Mouse (Mus musculus) layer of hippocampus, postnatal 14 days (tissue): ENCODE results near the gene Zbtb5. TPM values are rescaled to one million over a fixed set of nuclear protein-coding genes. Genes with fewer than 3 reads are reported as not detected.
"Not testable (repeated sequence)": the region's sequence is repeated elsewhere in the genome, so short reads cannot be mapped to it uniquely, and the experiment has no call there.

Source experiments
- DNase-seq, 2 experiments: peaks; one replicate each; pipeline ENCODE4 v3.0.0; 2021 to 2022; ENCODE audit warnings: low spot score in 2 of 2, mixed read lengths in 1 of 2
- long read RNA-seq, 2 experiments: library from polyadenylated mRNA; stranded (forward); transcript quantifications; one replicate each; pipeline ENCODE4 v2.0.0; 2021
- total RNA-seq, 2 experiments: library from RNA; stranded (reverse); gene quantifications; 2 replicates each; pipeline ENCODE4 v1.2.3; 2021

Zbtb5 gene
- 10 to 100 TPM; 12.1 to 12.7 TPM for total RNA-seq
- long read RNA-seq, experiment 1, full-length matches to known transcripts = 7 of 14 reads
- long read RNA-seq, experiment 1, partial matches to known transcripts = 0 of 14 reads
- long read RNA-seq, experiment 1, other reads (novel, unspliced or antisense) = 7 of 14 reads
- long read RNA-seq, experiment 2, full-length matches to known transcripts = 7 of 11 reads
- long read RNA-seq, experiment 2, partial matches to known transcripts = 0 of 11 reads
- long read RNA-seq, experiment 2, other reads (novel, unspliced or antisense) = 4 of 11 reads

- peak; percentile 98 to 100 for DNase-seq
Measured at GRCm38 (mm10) chr4:45012105-45012975, at the start of gene Zbtb5. Gene Zbtb5 (minus strand): TSS chr4:45012412.

DNA sequence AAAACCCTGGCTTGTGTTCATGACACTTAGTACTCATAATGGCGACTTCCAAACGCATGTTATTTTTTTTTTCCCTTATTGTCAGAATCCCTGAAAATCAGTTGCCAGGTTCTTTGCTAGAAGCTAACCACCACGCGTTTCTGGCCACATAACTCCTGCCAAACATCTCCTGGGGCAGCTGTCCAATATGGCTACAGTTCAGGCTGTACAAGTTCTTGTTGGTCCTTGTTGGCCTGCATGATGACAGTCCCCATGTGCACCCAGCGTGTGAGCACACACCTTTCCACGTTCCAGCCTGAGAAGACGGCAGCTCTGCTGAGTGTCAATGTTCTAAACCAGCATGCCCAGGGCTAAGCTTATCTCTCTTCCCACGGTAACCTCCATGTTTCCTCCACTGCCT, 43.2 kb upstream of the Zbtb5 start:
- DNase-seq = peak in 1 of 2 experiments; percentile 12

GRCm38 (mm10) chr4:45054862-45055261, 42.6 kb upstream of the Zbtb5 start:
- DNase-seq = peak in 1 of 2 experiments; percentile 36

DNA sequence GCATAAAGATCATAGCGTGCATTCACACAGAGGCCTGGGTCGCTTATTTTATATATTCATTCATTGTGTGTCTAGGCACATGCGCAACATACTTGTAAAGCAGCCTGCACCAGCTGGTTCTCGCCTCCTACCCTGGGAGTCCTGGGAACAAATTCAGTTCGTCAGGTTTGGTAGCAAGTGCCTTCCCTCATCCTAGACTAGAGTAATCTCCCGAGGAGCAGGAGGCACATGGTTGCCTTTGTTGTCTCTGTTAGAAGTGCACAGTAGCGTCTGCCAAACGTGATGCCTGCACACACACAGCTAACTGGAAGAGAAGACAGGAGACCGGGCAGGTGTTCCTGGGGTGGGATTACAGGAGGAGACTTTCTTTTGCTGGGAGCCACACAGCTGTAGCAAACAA, 35.7 kb upstream of the Zbtb5 start:
- DNase-seq = peak; percentile 22 to 55

DNA sequence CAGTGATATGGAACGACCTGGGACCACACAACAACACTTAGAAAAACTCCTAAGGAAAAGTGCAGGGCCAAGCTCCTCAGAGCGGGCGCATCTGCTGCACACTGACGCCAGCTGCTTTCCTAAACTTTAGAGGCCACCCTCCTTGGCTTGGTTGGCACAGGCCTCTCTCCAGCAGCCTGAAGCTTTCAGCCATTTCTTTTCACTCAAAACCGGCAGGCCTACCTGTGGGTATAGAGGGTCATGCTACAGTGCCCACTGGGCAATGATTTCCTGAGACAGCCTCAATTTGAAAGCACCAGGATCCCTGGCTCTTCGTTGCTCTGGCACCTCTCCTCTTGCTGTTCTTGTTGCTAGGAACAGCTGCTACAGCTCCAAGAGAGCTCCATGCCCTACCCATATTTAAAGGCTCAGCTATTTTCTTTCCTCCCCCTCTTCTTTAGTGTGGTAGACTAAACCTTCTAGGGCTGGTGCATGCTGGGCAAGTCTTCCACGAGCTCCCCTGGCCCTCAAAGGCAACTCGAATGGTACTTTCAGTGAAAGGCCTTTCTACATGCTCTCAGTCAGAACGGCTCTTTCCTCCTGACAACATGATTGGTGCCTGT, 35.2 kb upstream of the Zbtb5 start:
- peak in 1 of 2 experiments; percentile 12 for DNase-seq

- DNase-seq = no peak
Measured at GRCm38 (mm10) chr4:45046679-45047078, 34.5 kb upstream of the Zbtb5 start.

DNA sequence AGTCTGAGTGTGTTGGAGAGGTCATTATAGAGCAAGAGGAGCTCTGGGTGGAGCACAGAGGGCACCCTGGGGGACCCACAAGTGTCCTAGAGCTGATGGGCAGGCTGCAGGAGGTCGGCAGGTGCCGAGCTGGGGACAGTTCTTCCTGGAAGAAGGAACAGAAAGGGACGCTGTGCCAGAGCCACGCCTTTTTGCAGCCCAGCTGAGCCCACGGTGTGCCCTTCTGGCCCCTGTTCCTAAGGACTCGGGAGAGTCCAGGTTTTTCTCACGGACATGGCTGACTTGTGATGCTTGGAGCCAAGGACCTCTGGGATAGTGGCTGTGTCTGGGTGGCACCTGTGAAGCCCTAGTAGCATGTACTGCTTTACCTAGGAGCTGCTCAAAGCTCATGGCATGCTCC, 28.6 kb upstream of the Zbtb5 start:
- no peak for DNase-seq

GRCm38 (mm10) chr4:45039546-45039945, 27.3 kb upstream of the Zbtb5 start:
- not testable (repeated sequence) for DNase-seq

- not testable (repeated sequence) for DNase-seq
Measured at GRCm38 (mm10) chr4:45038879-45039278, 26.7 kb upstream of the Zbtb5 start.

DNA sequence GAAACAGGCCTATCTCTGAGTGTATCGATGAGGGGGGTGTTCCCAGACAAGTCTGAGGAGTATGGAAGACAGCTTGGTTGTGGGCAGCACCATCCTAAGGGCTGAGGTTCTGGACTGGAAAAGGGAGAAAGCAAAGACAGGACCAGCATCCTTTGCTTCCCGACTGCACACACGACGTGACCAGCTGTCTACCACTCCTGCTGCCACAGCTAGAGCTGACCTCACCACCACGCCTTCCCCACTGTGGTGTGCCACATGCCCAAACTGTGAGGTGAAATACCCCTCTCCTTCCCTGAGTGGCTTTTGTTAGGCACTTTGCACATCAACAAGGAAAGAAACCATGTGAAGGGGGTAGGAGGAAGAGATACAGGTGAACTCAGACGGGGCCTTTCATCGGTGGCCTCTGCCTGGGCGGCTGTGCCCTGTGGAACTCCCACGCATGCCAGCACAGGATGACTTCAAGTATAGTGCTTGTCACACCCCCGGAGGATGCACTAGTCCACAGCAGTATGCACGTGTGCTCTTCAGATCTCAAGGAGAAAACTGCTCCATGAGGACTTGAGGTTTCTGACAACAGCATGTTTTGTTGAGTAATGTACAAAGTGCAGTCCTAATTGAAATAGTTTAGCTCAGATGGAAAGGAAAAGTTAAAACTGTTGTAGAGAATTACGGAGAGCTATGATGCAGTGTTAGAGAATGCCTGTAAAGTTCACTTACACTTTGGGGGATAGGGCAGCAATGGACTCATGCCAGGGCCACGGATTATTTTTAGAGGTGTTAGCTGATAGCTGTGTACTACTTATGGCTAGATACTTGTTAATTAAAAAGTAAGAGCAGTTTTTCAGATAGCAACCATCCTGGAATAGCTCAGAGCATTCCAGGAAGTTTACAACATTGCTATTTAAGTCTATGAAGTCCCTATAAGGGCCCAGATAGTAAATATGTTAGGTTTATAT, 25.5 kb upstream of the Zbtb5 start:
- DNase-seq = no peak

GRCm38 (mm10) chr4:45036571-45036970, 24.4 kb upstream of the Zbtb5 start:
- DNase-seq = no peak

DNA sequence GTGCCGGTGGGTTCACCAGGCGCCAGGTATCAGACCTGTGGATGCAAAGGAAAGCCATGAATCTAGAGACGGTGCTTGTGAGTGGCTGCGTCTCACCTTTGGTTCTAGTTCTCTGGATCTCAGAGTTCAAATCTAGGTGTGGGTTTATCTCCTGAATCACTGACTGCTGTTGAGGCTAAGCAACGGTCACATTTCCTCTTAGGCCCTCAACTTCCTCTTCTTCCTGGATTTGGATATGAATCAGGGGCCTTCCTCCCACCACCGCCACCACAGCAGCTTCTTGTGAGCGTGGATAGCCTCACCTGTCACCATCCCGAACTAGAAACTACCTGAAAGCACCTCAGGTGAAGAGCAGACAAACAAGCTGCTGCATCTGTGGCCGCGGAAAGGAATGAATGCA, 23.8 kb upstream of the Zbtb5 start:
- no peak for DNase-seq

DNA sequence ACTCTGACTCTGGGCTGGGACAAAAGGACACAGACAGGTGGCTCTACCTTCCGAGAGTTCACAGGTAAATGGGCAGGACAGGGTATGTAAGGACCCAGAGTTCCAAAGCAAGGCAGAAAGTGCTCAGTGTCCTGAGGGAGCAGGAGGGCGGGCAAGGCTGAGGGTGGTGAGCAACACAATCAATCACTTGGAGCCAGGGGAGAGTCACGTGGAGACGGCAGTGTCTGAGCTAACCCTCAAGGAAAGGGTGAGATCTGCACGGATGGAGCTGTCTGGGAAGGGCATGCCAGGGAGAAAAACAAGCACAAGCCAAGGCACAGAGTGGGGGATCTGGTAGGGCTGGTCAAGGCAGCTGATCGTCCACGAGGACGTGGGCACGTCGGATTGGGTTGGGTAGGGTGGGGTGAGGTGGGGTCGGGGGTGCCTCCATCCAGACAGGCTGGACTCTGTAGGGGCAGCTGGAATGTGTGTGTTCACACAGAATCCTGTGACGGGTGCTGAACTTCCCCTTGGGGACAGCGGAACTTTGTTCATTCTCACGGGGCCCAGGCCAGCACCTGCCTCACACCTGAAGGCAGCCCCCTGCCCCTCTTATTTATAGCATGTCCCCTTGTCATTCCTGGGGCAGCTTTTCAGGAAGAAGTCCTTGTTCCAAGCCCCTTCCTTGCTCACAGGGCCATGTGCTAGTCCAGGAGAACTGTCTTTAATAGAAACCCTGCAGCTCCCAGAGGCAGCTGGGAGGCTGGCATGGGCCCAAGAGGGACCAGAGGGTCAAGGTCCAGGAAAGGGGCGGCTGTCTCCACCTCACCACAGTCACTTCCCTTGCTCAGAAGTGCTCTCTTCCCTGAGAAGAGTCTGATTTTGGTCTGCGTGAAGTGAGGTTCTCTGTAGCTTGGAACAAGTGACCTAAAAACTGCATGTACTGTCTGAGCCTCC, 22.7 kb upstream of the Zbtb5 start:
- no peak for DNase-seq

DNA sequence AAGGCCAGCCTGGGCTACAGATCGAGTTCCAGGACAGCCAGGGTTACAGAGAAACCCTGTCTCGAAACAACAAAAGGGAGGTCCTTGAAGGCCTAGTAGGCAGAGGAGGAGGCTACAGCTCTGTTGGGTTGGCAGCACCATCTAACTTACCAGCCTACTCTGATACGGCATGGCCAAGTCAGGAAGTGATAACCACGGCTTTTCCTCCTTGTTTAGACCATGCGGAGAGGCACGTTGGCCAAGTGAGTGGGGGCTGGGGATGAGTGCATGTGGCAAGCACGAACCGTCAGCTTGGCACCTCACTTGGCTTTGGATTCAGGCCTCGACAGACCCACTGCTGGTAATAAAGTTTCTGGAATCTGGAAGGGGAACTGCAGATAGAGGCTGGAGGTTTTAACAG, 20.4 kb upstream of the Zbtb5 start:
- DNase-seq = peak in 1 of 2 experiments; percentile 49

- DNase-seq = no peak
Measured at GRCm38 (mm10) chr4:45026459-45026858, 14.2 kb upstream of the Zbtb5 start.

DNA sequence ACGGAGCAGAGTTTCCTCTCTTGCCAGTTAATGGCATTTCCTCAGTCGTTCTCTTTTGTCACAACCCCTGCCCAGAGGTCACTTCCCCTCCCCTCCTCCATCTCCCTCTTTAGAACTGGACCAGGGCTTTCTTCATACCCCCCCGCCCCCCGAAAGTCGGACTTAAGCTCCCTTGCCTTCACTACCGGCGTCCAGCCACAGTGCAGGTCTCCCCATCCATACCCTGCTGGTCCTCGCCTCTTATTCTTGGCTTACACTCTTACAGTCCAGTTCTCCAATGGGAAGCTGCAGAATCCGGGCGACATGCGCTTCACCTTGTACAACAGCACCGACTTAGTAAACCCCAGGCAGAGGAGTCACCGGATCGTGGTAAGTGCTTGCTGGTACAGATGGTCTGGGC, 6.8 kb upstream of the Zbtb5 start:
- DNase-seq = no peak

GRCm38 (mm10) chr4:45018452-45018980, 6.3 kb upstream of the Zbtb5 start, which contains the start of gene Polr1e:
Gene Polr1e (plus strand): TSS chr4:45018583.
- DNase-seq = peak; percentile 76 to 88

GRCm38 (mm10) chr4:45015615-45016014, 3.4 kb upstream of the Zbtb5 start:
- peak; percentile 55 to 83 for DNase-seq

GRCm38 (mm10) chr4:45013537-45013936, 1.3 kb upstream of the Zbtb5 start:
- DNase-seq = no peak
